Mouse (Mus musculus): ENCODE data around the gene Nek11.

The Nek11 gene

DNA sequence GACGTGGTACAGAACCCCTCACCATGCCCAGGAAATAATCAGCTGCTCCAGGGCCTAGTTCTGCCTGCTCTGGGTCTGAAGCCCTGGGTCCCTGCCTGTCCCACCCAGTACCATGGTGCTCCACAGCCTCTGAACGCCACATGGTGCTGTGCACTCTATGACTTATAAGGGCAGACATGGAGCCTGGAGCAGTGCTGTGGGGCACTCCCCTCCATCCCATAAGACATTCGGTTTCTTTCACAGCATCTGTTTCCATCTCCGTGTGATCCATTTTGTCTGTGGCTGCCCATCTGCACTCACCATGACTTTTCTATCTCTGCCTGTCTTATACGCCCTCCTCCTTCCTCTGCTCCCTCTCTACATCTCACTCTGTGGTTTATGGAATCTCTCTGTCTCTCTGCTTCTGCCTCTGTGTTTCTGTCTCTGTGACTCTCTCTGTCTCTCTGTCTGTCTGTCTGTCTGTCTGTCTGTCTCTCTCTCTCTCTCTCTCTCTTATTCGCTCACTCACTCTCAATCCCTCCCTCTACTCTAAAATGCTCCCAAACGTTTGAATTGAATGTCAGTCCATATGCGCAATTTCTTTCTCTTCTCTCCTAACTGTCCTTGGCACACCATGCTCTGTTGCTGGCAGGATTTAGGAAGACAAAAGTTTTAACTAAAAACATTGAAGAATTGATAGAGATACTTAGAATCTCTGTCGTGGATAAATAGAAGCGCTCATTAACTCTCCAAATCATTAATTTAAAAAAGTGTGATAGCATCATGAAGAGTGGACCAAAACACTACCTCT, 46.9 kb downstream of the Nek11 start:
- no peak for TF ChIP-seq GATA4 (IDR thresholded peaks at IDR 0.05; ENCODE audit: insufficient replicate concordance, low read length)

DNA sequence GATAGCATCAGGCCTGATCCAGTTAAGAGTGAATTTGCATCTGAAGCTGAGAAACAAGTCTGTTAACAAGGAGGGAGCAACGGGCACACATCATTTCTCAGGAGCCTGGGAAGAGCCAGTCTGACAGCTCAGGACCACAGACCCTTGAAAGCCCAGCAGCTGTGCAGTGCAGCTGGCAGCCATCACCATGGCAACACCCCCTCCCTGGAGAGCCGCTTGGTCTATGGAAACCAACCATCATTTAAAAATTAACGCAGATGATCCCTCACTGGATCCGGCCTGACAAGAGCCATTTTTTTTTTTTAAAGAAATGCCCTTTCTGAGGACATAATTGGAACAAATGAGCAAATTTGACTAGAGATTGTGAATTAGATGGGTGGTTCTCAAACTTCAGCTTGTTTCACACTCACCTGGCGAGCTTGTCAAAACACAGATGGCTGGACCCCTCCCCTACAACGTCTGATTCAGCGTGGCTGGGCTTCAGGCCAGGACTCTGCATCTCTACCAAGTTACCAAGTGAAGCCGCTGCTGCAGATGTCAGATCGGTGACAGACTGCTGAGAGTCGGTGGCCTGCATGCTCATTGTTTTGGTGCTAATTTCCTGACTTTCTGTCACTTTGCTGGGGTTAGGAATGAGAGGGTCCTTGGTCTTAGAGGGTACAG, 52.2 kb downstream of the Nek11 start:
- TF ChIP-seq GATA4 (IDR thresholded peaks at IDR 0.05; ENCODE audit: insufficient replicate concordance, low read length): no peak

DNA sequence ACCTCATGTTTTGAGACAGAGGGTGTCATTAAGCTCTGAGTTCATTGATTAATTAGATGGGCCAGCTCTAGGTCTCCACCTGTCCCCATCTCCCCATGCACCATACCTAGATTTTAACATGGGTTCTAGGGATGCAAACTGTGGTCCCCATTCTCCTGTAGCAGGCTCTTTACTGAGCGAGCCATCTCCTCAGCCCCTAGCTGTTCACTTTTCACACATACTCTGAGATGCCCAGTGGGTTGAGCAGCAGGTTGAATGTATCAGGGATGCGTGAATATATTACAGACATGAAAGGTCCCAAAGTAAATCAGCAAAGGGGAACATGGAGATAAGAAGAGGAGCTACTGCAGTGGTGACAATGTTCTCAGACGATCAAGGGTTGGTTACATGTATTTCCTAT, 52.8 kb downstream of the Nek11 start:
- TF ChIP-seq GATA4 (IDR thresholded peaks at IDR 0.05; ENCODE audit: insufficient replicate concordance, low read length): no peak

DNA sequence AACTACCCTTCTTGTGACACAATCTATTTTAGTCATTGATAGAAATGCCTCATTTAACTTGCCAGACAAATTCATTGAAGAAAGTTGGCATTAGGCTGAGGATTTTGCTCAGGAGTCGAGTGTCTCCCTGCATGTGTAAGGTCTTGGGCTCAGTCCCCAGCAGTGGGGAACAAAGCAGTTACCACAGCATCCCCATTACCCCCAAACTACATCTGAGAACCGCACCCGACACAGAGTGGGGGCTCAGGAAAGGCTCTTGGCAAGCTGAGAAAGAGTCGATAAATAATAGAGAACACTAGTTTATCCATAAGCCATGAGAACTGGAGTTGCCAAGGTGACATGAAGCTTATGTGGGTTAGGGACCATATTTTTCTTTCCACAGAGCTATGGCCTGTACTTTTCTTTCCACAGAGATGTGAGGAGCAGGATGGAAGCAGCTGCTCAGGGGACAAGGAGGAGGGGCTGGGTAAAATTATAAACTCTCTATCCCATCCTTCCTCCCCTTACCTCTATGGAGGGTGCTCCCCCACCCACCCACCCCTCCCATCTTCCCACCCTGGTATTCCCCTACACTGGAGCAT, 62.8 kb downstream of the Nek11 start:
- TF ChIP-seq GATA4 (IDR thresholded peaks at IDR 0.05; ENCODE audit: insufficient replicate concordance, low read length): no peak

DNA sequence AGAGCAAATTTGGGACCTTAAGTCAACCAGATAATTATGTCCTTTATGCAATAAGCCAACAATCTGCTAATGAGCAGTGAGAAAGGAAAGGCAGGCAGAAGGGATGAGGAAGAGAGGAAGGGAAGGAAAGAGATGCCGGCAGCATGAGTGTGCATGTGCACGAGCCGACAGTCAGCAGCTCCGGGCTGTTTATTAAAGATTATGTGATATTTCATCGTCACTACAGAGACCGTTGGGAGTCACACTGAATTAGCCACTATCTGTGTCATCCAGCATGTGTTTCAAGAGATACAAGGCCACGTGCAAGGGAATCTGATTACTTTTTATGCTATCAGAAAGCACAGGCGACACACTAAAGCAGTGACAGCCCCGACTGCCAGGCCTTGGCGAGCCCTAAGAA, 73.5 kb downstream of the Nek11 start:
- no peak for TF ChIP-seq GATA4 (IDR thresholded peaks at IDR 0.05; ENCODE audit: insufficient replicate concordance, low read length)

DNA sequence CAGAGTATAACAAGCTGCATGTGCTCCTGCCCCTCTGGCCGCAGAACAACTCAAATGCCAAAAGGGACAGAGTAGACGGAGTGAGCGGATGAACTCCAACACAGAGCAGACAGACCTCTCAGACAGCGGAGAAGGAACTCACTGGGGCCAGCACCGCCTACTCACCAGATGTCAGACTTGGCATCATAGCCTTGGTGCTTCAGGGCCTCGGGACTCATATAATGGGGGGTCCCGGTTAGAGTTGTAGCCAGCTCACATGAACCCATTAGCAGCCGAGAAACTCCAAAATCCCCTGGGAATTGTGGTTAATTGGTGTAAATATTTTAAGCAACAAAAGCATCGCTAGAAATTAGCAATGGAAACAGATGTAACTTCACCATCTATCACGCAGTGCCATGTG, 82.1 kb downstream of the Nek11 start:
- no peak for TF ChIP-seq GATA4 (IDR thresholded peaks at IDR 0.05; ENCODE audit: insufficient replicate concordance, low read length)

DNA sequence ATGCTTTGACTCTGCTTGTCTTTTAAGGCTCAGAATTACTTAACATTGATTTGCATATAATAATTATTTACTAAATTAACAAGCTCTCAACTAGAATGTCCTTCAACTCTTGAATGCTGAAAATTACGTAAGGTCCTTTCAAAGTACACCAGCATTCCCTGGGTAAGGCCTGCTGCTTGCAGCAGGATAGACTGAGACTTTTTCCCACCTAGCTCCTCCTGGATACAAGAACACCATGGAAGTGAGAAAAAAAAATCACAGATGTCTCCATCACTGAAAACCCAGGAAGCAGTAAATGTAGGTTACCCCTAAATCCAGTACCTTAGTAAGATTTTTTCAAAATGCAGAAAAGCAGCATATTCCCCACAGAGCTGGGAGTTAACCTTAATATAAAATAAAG, 82.6 kb downstream of the Nek11 start:
- no peak for TF ChIP-seq GATA4 (IDR thresholded peaks at IDR 0.05; ENCODE audit: insufficient replicate concordance, low read length)

DNA sequence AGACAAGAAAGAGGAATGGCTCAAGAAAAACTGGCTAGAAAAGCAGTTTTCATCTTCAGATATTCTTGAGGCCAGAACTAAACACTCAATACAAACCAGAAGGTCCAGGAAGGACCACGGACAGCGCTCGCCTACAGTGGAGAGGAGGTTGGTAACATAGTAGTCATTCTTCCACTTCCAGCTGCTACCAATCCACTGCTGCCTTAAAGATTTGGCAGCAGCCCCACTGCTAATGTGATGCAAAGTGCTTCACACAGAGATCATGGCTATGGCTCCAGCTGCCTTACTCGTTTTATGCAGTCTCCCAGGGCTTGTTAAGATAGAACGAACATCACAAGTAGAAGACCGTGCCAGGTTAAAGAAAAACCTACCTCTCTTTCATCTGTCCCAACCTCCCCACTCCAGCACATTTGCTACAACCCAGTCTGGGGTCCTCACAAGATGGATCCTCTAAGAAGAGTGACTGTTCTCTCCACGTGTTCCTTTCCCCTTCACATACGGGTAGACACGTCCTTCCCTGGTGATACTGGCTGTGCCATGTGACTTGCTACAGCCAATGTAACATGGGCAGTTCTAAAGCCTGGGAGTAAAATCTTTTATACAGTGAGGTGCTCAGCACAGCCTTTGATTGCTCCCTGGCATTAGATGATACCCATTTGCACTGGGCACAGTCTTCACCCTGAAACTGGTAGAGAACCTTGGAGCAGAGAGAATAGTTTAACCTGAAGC, 85.6 kb downstream of the Nek11 start:
- TF ChIP-seq GATA4 (IDR thresholded peaks at IDR 0.05; ENCODE audit: insufficient replicate concordance, low read length): no peak

DNA sequence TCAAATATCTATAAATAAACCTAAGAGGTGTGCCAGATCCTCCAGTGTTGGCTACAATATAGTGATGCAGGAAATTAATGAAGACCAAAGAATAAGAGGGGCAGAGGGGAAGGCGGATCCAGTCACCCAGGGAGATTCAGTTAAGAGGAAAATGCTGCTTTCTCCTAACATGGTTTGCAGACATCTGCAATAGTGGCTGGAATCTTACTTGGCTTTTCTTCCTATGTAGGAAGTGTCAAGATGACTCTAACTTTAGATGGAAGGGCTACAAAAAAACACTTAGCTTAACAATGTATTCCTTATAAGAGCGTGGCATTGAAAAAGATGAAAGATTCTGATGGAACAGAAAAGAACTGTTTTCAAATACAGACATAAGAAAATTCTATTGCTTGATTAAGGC, 89.3 kb downstream of the Nek11 start:
- TF ChIP-seq GATA4 (IDR thresholded peaks at IDR 0.05; ENCODE audit: insufficient replicate concordance, low read length): no peak

DNA sequence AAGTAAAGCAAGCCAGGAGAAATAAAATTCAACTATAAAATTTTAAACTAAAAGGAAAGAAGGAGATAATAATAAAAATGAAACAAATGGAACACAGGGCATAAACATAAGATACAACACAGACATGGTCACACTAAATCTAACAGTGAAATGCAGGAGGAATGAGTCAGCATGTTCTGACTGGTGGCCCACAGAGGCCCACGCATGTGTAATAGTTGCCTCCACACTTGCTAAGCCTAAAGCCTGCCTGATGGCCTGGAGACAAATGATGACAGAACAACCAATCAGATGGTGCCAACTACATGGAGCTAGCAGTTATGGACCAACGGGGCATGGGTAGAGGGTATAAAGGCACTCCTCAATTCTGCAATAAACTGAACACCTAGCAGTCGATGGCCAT, 93.1 kb downstream of the Nek11 start:
- no peak for TF ChIP-seq GATA4 (IDR thresholded peaks at IDR 0.05; ENCODE audit: insufficient replicate concordance, low read length)

DNA sequence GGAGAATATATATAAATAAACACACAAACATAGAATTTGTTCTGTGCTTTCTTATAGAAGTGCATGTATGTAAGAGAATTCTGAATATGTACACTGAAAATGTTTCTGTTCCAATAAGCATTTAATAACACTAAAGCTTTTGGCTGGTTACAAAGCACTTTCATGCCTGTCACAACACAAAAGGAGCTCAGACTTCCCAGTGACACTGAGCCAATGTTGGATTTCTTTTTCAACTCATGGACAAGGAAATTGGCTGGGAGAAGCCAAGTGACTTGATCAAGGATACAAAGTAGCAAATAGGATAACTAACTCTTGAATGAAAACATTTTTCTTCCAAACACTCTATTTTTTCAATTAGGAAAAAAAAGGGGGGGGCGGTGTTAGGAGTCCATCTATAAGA, 93.9 kb downstream of the Nek11 start:
- no peak for TF ChIP-seq GATA4 (IDR thresholded peaks at IDR 0.05; ENCODE audit: insufficient replicate concordance, low read length)

DNA sequence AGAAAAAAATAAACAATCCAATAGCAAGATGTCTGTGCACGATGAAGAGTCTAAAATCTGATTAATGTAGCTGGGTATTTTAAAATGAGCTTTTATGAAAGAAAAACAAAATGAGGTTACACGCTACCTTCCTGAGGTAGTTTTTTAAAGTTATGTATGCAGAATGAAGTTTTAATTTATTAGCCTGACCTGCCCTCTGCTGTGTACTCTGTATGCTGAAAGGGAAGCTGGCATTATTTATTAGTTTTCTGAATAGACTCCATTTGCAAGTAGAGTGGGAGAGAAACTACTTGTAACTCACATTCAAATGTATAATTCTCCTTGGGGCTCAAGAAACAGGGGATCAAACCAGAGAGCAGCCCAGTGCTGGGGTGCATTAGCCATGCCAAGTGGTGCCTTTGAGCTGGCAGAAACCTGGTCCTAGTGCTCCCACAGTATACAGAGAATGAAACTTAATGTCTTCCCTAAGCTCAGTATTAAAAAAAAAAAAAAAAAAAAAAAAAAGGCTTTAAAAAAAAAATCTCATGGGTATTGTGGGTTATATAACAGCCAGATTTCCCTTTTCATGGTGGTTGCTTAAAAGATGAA, 94.5 kb downstream of the Nek11 start:
- TF ChIP-seq GATA4 (IDR thresholded peaks at IDR 0.05; ENCODE audit: insufficient replicate concordance, low read length): no peak

DNA sequence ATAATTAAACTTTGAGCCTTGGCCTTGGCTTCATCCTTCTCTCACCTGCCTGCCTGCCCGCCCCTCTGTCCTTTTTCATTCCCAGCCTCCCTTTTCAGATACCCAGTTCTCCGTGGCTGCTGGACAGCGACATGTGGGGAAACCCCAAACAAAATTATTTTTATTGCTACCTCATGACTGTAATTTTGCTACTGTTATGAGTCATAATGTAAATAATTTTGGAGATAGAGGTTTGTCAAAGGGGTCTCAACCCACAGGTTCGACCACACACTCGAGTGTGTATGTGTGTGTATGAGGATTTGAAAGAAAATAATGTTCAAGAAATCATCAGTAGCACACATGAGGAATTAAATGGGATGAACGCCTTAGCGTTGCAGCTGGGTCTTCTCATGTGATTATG, 110.7 kb downstream of the Nek11 start:
- TF ChIP-seq GATA4 (IDR thresholded peaks at IDR 0.05; ENCODE audit: insufficient replicate concordance, low read length): no peak

DNA sequence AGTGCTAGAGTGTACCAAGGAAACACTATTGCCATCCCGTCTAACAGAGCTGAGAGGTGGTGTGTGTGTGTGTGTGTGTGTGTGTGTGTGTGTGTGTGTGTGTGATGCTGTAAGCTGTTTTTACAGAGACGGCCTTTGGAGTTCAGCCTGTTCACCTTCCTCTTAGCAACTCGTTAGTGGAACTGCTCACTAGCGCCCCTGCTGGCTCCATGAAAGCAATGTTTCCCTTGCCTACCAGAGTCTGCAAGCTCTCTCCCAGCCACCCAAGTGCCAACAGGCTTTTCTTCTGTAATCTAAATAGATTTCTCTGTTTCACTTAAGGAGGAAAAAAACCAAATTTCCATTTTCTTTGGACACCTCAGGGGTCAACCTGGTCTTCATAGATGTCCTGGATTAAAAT, 112.6 kb downstream of the Nek11 start:
- TF ChIP-seq GATA4 (IDR thresholded peaks at IDR 0.05; ENCODE audit: insufficient replicate concordance, low read length): no peak

DNA sequence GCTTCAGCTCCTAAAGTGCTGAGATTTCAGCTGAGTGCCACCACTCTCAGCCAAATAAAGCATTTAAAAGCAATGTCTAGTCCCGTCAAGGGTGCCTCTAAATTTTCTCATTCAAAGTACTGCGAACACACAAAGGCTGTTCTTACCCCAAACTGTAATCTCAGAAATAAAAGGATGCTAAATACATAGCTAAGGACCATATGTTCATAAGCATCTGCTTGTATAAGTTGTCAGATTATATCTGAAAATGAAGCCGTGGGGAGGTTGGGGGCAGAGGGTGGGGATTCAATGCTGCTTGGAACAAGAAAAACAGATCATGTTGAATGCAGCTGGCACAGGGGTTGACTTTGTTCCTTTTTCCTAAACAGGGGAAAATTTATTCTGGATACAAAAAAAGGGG, 120.4 kb downstream of the Nek11 start:
- TF ChIP-seq GATA4 (IDR thresholded peaks at IDR 0.05; ENCODE audit: insufficient replicate concordance, low read length): no peak
